Mouse (Mus musculus) spleen, adult 2 months (tissue): ENCODE measurements around the gene Il6.

Experiments
- CTCF ChIP-seq: fragments of 200-500 bp; IDR thresholded peaks from 2 replicates; pipeline ENCODE4 v1.5.1; 2011; ENCODE audit warnings: mild to moderate bottlenecking, inconsistent platforms; ENCODE audit not compliant: insufficient read depth, insufficient read length, insufficient replicate concordance; ENCODE audit errors: extremely low read depth
- POLR2A ChIP-seq: fragments of 200-500 bp; IDR thresholded peaks from 2 replicates; pipeline ENCODE4 v1.6.1; 2011; ENCODE audit warnings: low read depth, low read length, inconsistent platforms

DNA sequence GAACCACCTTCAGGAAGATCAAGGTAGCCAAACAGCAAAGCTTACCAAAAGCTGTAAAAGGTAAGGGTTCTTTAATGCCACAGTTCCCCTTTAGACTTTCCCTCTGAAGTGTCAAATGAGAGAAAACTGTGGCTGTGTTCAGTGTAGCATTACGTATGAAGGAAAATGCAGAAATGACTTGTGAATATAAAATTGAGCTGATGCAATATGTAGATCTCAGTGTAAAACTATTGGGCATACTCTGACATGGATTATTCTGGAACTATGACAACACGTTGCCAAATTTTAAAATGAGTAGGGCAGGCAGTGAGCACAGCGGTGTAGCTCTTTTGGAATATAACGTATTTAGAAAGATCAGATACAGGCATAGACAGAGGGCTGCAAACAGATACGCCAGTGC is 40.1 kb upstream of the Il6 start:
- TF ChIP-seq POLR2A = no peak
- TF ChIP-seq CTCF = no peak
